Mouse (Mus musculus) E14TG2a.4 (cell line): ENCODE measurements around the gene Phb.

Source experiments
- CTCF ChIP-seq: conservative IDR thresholded peaks from 2 replicates; pipeline ENCODE4 v1.5.1; 2014; ENCODE audit warnings: low read length
- NANOG ChIP-seq: IDR thresholded peaks from 2 replicates; pipeline ENCODE4 v1.6.1; 2014; ENCODE audit warnings: borderline replicate concordance, low read length, mixed read lengths

- TF ChIP-seq CTCF (no peak), NANOG (no peak)
Observed at GRCm38 (mm10) chr11:95713811-95714241, 47.1 kb downstream of the Phb start.
